In genomic region chr4:150592087-150592486, GRCm38 (mm10) we compare ENCODE assay signal across 14 mouse cellular contexts. TPM values are rescaled to one million over a fixed set of nuclear protein-coding genes. Genes with fewer than 3 reads are reported as not detected.
DNase-seq lines count a peak whose midpoint lies in the region; ATAC-seq and TF ChIP-seq lines count a peak whose summit lies in the region.
"Had no signal": no experiment of that assay in that cellular context is flagged by ENCODE, and none has a peak within 500 bp of the region (broad histone marks: within the 10 kb centered on the region; RNA-seq: fewer than 3 reads in every experiment).

No protein-coding gene starts in this region.

- peak overlapping the region; percentile 67 for H3K27ac ChIP-seq in hindbrain, embryonic 13.5 days
- H3K27ac ChIP-seq in hindbrain, embryonic 11.5 days (ENCODE audit: low read depth, low read length): no peak overlapping the region; the same call in 1 of the 2 replicates
- peak overlapping the region; percentile 56 for H3K27ac ChIP-seq in neural tube, embryonic 13.5 days (replicated peaks)
- peak overlapping the region; percentile 74 for H3K27ac ChIP-seq in liver, embryonic 13.5 days
- peak overlapping the region; percentile 24; the same call in 1 of the 2 replicates for H3K27ac ChIP-seq in stomach, postnatal 0 days (replicated peaks)

- no peak for ATAC-seq in hindbrain, embryonic 13.5 days (ENCODE audit: low FRiP score)
- ATAC-seq in hindbrain, embryonic 11.5 days (ENCODE audit: low FRiP score): no peak
- no peak for ATAC-seq in neural tube, embryonic 13.5 days (ENCODE audit: low read depth)
- peak; percentile 87 for ATAC-seq in liver, embryonic 13.5 days (ENCODE audit: low read depth)
- no peak for ATAC-seq in stomach, postnatal 0 days (ENCODE audit: low FRiP score, low TSS enrichment)

- H3K4me1 ChIP-seq in hindbrain, embryonic 13.5 days (replicated peaks): peaks cover 59% of the 10 kb centered on the region
- H3K4me1 ChIP-seq in hindbrain, embryonic 11.5 days (replicated peaks; ENCODE audit: control insufficient read depth, insufficient read depth, low read length): 0 out of 2 replicates have a peak, but pooled peaks cover 5% of the 10 kb centered on the region
- peaks cover 60% of the 10 kb centered on the region for H3K4me1 ChIP-seq in neural tube, embryonic 13.5 days (replicated peaks)
- peaks cover 95% of the 10 kb centered on the region for H3K4me1 ChIP-seq in liver, embryonic 13.5 days (replicated peaks)
- H3K4me1 ChIP-seq in stomach, postnatal 0 days (replicated peaks; ENCODE audit: control insufficient read depth, insufficient read depth): 0 out of 2 replicates have a peak, but pooled peaks cover 3% of the 10 kb centered on the region

- no peak for DNase-seq in hindbrain, embryonic 11.5 days (ENCODE audit: low spot score)
- no peak for DNase-seq in neural tube, embryonic 10.5 days (ENCODE audit: extremely low spot score, low spot score)
- peak; percentile 49 for DNase-seq in liver, embryonic 13.5 days
- DNase-seq in stomach, postnatal 0 days (ENCODE audit: low spot score): no peak
- DNase-seq in cerebellum, postnatal 14 days: no peak
- no peak for DNase-seq in kidney, adult 11 months
- DNase-seq: adrenal gland, postnatal 10 days; cerebellum, adult 2 months; lung, postnatal 14 days had no signal

- H3K9ac ChIP-seq in hindbrain, embryonic 13.5 days: no peak overlapping the region
- H3K9ac ChIP-seq in hindbrain, embryonic 11.5 days (ENCODE audit: low read depth, low read length): no peak overlapping the region
- no peak overlapping the region for H3K9ac ChIP-seq in neural tube, embryonic 13.5 days
- H3K9ac ChIP-seq in liver, embryonic 13.5 days: peak overlapping the region; percentile 52
- no peak overlapping the region for H3K9ac ChIP-seq in stomach, postnatal 0 days (ENCODE audit: low read length)
- H3K9ac ChIP-seq: embryonic facial prominence, embryonic 12.5 days had no signal

- 89% methylated on average over 6 of the region's 6 CpGs for WGBS in hindbrain, embryonic 13.5 days
- WGBS in hindbrain, embryonic 11.5 days: 95% methylated on average over 6 of the region's 6 CpGs
- 84% methylated on average over 6 of the region's 6 CpGs for whole genome bisulfite sequencing in neural tube, embryonic 13.5 days
- WGBS in liver, embryonic 13.5 days (ENCODE audit: insufficient replicate concordance): 11% methylated on average over 6 of the region's 6 CpGs
- 48% methylated on average over 6 of the region's 6 CpGs for WGBS in stomach, postnatal 0 days

- no peaks in the 10 kb centered on the region for H3K36me3 ChIP-seq in hindbrain, embryonic 13.5 days
- H3K36me3 ChIP-seq in hindbrain, embryonic 11.5 days (ENCODE audit: control insufficient read depth, insufficient read depth, low read length): no peaks in the 10 kb centered on the region
- H3K36me3 ChIP-seq in neural tube, embryonic 13.5 days: no peaks in the 10 kb centered on the region
- no peaks in the 10 kb centered on the region for H3K36me3 ChIP-seq in liver, embryonic 13.5 days
- H3K36me3 ChIP-seq in stomach, postnatal 0 days (ENCODE audit: control insufficient read depth, insufficient read depth, low read length): no peaks in the 10 kb centered on the region
- H3K36me3 ChIP-seq: embryonic facial prominence, embryonic 12.5 days had no signal

- H3K27me3 ChIP-seq in hindbrain, embryonic 13.5 days: no peaks in the 10 kb centered on the region
- H3K27me3 ChIP-seq in hindbrain, embryonic 11.5 days (ENCODE audit: control insufficient read depth, insufficient read depth, low read length): no peaks in the 10 kb centered on the region
- H3K27me3 ChIP-seq in neural tube, embryonic 13.5 days: no peaks in the 10 kb centered on the region
- H3K27me3 ChIP-seq in liver, embryonic 13.5 days: no peaks in the 10 kb centered on the region
- no peaks in the 10 kb centered on the region for H3K27me3 ChIP-seq in stomach, postnatal 0 days (ENCODE audit: control insufficient read depth, insufficient read depth, low read length)
- H3K27me3 ChIP-seq: embryonic facial prominence, embryonic 12.5 days had no signal

- no peak overlapping the region for H3K4me2 ChIP-seq in hindbrain, embryonic 13.5 days
- no peak overlapping the region for H3K4me2 ChIP-seq in hindbrain, embryonic 11.5 days (replicated peaks; ENCODE audit: low read depth, low read length)
- H3K4me2 ChIP-seq in neural tube, embryonic 13.5 days: no peak overlapping the region
- peak overlapping the region; percentile 38 for H3K4me2 ChIP-seq in liver, embryonic 13.5 days
- no peak overlapping the region for H3K4me2 ChIP-seq in stomach, postnatal 0 days (replicated peaks; ENCODE audit: low read depth)
- H3K4me2 ChIP-seq: embryonic facial prominence, embryonic 12.5 days had no signal

- no peak for TF ChIP-seq CTCF in stomach, postnatal 0 days (IDR thresholded peaks at IDR 0.05; ENCODE audit: low read depth)

- H3K9me3 ChIP-seq in hindbrain, embryonic 13.5 days: no peaks in the 10 kb centered on the region
- H3K9me3 ChIP-seq in hindbrain, embryonic 11.5 days (ENCODE audit: control insufficient read depth, low read length): no peaks in the 10 kb centered on the region
- no peaks in the 10 kb centered on the region for H3K9me3 ChIP-seq in neural tube, embryonic 13.5 days
- H3K9me3 ChIP-seq in liver, embryonic 13.5 days (replicated peaks): no peaks in the 10 kb centered on the region
- H3K9me3 ChIP-seq in stomach, postnatal 0 days (ENCODE audit: control insufficient read depth, low read length): no peaks in the 10 kb centered on the region
- H3K9me3 ChIP-seq: embryonic facial prominence, embryonic 12.5 days had no signal

- no peak overlapping the region for H3K4me3 ChIP-seq in hindbrain, embryonic 13.5 days
- no peak overlapping the region for H3K4me3 ChIP-seq in hindbrain, embryonic 11.5 days (ENCODE audit: low read depth, low read length)
- H3K4me3 ChIP-seq in neural tube, embryonic 13.5 days: no peak overlapping the region
- H3K4me3 ChIP-seq in liver, embryonic 13.5 days (replicated peaks): 0 out of 2 replicates have a peak overlapping the region, but pooled peaks have one; percentile 12
- no peak overlapping the region for H3K4me3 ChIP-seq in stomach, postnatal 0 days (ENCODE audit: low read depth, low read length)
- H3K4me3 ChIP-seq: embryonic facial prominence, embryonic 12.5 days; layer of hippocampus, adult 2 months had no signal

- no peak for TF ChIP-seq EP300 in stomach, postnatal 0 days (optimal IDR thresholded peaks at IDR 0.05)

RNA-seq across cellular contexts. Expression of gene Slc45a1, which starts 59.9 kb away (rescaled TPM):
- 24.6 and 30.0 TPM in 2 replicates for polyA plus RNA-seq in hindbrain, embryonic 13.5 days (2015; fragmentation: Nextera tagmentation; extraction: Ambion mirVana)
- 5.6 and 7.8 TPM in 2 replicates for polyA plus RNA-seq in hindbrain, embryonic 11.5 days (2014; fragmentation: Nextera tagmentation; extraction: Ambion mirVana)
- polyA plus RNA-seq in neural tube, embryonic 13.5 days (2015; fragmentation: Nextera tagmentation; extraction: Ambion mirVana): 26.8 and 28.6 TPM in 2 replicates
- not detected in 2 replicates for polyA plus RNA-seq in liver, embryonic 13.5 days (2015; fragmentation: Nextera tagmentation; extraction: Ambion mirVana)
- 0.63 and 0.64 TPM in 2 replicates for polyA plus RNA-seq in stomach, postnatal 0 days (2015; fragmentation: Nextera tagmentation; extraction: Ambion mirVana)
- polyA plus RNA-seq: heart, postnatal 0 days had no signal
